Mouse (Mus musculus): ENCODE data around the gene Pycr1. TPM values are rescaled to one million over a fixed set of nuclear protein-coding genes. Genes with fewer than 3 reads are reported as not detected.

Pycr1 gene
- total RNA-seq, 2 experiments from 2014 or later, result 2.9 to 3.7 TPM

DNA sequence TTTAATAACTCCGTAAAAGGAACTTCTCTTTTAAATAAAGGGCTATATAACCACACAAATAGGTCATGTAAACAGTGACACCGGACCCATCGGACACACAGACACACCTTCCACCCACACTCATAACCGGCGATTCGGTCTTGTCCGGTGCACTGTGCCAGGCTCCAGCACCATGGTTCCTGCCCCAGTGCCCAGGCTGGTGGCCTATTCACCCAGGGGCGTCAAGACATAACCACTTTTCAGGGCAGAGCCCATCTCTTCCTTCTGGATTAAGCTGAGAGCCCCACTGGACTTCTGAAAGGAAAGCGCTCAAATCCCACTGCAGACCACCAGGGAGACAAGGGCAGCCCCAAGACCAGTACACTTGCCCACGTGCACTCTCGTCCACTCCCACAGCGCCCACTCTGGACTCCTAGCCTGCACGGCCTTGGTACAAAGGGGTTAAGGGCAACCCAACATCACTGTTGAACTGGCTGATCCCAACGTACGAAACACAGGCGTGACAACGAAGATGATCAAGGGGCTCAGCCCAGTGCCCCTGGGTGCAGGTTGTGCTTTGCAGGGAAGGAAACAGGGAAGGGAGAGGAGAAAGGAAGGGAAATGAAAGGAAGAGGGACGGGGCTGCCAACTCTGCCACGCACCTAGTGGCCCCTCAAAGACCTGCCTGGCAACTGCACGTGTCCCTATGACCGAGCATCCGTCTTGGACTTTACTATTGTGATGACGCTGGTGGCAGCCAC lies 14.8 kb downstream of the Pycr1 start:
- no peak for ATAC-seq (ENCODE audit: poor library complexity, severe bottlenecking)

DNA sequence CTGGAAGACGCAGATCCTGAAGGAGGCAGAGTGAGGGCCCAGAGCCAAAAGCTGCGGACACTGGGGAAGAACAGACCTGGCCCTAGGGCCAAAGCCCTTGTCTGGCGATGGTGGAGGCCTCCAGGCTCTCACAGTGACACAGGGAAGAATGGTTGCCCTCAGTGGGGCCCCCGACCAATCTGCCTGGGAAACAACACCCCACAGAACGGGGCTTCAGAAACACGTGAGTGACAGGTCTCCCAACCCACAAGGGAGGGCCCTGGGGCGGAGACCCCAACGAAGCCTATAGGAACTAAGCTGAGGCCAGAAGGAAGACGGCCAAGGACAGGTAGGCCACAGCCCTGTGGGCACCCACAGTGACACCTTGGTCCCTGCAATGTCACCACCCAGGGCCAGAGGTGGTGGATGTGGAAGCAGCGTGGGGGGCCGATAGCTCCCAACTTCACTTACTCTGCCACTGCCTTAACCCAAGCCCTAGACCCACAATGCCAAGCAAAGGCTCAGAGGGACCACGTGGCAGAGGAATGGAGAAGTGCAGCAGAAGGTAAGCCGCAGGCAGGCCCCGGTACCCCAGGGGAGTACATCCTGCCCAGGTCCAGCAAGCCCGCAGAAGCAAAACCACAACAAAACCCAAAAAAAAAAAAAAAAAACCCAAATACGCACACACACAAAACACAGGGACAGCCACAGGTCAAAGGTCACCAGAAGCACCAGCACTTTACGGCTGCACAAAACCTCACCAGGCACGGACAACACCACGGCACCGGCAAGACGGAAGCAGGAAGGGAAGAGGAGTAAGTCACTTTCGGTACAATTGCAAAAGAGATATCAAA lies 15.9 kb downstream of the Pycr1 start:
- ATAC-seq (ENCODE audit: poor library complexity, severe bottlenecking), result peak; percentile 41

DNA sequence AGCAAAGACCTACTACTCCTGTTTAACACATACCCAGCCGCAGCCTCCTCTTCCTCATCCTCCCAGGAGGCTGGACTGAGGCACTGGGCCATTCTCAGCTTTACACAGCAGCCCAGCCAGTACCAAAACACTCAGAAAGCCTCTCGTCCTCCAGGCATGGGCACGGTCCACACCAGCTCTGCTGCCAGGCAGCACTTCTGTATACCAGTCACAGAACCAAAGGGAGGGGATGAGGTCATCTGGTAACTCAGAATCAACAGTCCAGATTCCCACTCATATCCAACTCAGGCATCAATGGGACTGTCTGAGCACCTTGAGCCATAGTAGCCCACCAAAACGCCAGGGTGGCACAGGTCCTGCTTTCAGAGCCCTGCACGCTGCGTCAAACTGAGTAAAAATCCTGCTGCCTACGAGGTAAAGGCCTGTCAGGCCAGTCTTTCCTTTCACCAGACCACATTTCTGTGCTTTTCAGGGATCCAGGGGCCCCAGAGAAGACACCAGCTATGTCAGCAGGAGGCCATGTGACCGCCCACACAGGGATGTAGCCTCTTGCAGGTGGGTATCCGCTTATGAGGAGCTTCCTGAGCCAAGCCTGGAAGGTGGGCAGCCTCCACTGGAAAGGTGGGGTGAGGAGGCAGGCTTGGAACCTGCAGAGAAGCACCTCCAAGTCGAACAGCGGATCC lies 16.6 kb downstream of the Pycr1 start:
- ATAC-seq (ENCODE audit: poor library complexity, severe bottlenecking), result no peak

DNA sequence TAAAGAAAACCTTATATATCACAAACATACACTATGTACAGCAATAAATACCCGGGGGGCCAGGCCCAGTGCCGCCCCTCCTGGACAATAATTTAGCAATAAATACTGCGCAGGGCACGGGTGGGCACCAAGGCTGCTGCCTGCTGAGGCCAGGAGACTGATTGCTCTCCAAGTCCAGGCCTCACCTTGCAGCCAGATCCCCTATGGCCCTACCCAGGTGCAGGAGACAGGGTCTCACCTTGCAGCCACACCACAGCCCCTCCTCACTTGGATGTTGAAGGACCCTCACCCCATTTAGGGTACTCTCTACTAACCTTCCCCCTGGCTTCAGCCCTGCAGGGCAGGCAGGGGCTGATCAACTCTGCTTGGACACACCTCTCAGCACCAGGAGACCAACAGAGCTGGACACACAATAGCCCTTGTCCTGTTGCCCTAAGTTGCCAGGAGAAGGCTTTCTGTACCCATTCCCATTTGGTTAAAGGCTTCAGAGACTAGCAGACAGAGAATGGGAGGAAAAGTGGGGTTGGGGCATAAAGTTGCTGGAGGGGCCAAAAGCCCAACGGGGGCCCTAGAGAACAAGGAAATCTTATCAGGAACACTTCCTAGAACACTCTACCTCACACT lies 18.3 kb downstream of the Pycr1 start, which contains the start of gene Sirt7:
Sirt7 (minus strand) TSS at position 89 of the 624 bp plus-strand sequence.
- ATAC-seq (ENCODE audit: poor library complexity, severe bottlenecking), result no peak

DNA sequence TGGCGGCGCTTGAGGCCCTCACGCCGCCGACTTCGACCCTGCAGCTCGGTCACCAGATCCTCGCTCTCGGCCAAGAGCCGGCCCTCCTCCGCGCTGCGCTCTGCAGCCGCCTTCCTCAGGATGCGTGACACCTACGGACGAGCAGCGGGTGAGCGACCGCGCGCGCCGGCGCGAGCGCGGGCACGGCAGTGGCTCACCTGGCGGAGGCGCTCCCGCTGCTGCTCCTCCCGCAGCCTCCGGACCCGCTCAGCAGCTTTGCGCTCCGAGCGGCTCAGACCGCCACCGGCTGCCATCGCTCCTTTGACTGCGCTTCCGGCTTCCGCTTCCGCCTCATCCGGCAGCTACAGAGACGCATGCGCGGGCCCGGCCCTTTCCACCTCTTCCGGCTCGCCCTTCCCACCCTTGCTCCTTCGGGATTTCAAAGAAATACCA lies 18.9 kb downstream of the Pycr1 start:
- ATAC-seq (ENCODE audit: poor library complexity, severe bottlenecking), result peak; percentile 43

DNA sequence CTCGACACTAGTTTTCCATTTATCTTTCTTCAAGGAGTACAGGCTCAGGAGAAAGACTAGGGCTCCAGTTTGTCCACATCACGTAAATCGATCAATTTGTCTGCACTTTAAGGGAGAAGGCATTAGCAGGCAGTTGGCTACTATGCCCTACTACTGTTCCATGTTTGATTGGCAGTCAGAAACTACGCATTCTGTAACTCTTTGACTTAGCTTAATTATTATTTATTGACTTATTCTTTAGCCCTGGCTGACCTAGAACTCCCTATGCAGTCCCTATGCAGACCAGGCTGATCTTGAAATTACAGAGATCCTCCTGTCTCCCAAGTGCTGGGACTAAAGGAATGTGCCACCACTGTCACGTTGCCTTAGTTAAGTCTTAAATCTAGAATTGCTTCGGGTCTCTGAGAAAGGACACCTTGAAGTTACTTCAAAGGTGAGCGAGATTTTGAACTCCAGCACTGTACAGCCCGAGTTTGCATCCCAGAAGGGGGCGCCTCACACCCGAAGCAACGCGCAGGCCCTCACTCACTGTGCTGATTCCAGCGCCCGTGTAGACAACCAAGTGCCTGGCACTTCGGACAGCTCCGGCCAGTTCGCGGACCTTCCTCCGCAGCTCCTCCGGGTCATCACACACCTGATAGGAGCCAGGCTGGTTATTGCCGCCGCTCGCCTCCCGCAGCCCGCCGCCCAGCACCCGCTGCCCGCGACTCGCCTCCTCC lies 19.4 kb downstream of the Pycr1 start:
- peak; percentile 39 for ATAC-seq (ENCODE audit: poor library complexity, severe bottlenecking)

DNA sequence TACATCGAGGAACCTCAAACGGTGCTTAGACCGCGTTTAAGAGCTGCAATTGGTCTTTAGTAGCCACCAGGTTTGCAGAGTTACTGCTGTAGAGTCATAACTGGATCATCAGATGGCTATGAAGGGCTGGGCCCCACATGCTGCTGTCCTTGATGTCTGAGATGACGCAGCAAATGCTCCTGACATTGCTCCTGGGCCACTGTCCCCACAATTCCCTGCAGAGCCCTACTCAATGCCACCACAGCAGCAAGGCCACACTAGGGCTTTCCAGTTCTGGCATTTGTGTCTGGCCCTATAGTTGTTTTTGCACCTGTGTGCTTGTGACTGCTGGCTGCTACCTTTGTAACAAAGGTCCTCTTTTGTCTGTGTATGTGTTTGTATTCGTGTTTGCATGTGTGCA lies 20.8 kb downstream of the Pycr1 start:
- no peak for ATAC-seq (ENCODE audit: poor library complexity, severe bottlenecking)

DNA sequence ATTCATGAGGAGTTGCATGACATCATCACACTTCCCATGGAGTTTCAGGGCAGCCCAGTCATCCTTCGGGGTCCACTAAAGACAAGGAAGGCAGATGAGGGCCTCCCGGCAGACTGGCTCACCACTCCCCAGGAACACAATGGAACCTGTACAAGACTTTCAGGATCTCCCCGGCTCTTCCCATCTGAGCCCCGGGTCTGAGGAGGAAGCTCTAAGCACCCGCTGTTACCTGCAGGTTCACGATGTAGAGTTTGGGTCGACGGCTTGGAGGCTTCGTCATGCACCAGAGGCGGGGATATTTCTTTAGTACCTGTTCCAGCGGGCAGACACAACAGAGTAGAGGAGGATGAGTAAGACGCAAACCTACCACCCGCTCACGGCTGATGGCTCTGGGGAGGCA lies 23.4 kb downstream of the Pycr1 start:
- no peak for ATAC-seq (ENCODE audit: poor library complexity, severe bottlenecking)

DNA sequence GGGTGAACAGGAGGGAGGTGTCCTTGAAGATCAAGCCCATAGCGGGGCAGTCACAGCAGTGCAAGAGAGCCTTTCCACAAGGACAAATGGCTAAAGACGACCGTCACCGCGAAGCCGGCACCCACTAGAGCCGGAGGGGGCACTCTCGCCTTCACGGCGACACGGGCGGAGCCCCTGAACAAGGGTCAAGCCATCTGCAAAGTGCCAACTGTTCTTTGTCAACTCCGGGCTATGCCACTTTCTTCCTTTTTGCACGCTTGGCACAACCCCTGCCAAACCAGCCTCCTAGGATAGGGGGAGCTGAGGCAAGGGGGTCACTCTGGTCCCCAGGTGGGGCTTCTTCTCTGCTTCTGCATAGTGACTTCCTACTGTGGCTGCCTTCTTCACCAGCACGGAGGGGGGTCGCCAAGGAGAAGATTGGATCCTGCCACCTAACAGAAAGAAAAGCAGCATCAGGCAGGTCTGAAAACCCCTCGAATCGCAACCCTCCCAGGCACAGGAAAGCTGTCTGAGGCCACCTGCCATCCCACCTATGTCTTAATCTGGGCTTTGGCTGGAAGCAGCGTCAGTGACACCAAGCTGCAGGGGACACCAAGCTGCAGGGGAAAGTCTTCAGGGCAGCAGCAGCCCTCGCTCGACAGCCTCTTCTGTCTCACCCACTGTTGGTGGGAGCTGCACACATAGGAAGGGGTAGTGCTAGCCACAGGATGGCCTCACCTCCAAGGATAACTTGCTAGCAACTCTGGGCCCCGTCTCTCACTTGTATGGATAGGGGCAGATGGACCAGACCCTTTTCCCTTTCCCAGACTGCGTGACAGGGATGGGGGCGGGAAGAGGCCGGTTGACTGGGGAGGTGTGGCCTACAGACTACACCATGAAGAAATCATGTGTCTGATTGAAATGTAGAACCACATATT lies 24.7 kb downstream of the Pycr1 start:
- ATAC-seq (ENCODE audit: poor library complexity, severe bottlenecking), result no peak

DNA sequence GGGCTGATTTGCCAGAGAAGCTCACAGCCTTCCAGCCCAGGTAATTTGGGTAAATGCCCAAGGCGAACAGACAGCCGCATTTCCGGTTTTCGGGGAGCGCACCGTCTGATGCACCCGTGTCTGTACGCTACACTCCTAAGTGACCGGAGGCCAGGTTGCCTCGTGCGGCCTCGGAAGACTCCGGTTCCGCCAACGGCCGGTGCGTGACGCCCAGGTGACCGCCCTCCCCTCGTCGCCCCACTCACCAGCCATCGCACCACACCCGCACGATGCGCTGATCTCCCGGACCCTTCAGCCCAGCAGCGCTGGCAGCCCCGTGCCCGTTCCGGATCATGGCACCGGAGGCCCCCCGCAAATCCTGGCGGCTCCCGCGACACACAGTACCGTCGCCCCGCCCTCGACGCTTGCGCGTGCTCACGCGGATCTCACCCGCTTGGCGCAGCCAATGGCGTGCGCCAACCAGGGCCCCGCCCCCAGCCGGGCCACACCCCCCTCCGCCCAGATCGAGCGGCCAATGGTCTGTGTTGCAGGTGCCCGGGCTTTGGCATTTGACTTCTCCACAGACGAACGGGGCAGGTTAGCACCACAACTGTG lies 26.0 kb downstream of the Pycr1 start, which contains the start of gene Pcyt2:
Pcyt2 (minus strand) TSS at position 418 of the 594 bp plus-strand sequence.
- ATAC-seq (ENCODE audit: poor library complexity, severe bottlenecking), result peak; percentile 98

DNA sequence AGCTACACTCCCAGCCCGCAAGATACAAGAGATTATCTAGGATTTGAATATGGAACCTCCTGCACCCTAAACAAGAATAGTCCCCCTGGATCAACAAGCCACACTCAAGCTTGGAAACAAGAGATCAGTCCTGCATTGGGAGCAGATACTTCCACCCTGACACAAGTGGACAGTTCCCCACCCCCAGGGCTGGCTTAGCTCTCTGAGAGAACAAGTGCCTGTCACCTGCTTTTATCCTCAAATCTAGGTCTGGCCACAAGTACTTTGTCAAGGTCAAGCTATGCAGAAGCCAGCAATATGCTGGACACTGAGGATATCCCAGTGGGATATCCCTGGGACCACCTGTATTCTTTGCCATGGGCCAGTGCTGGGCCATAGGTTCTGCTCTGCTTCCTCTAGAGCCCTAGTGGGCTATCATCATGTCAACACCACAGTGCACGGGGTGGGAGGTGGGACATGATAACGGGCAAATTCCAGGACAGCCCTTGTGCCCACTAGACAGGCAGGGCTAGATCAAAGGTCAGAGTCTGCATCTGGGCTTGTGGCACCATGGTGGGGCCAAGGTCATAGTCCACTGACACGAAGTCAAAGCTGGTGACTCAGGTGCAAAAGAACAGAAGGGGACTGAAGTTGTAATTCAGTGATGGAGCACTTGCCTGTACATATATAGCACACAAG lies 26.8 kb downstream of the Pycr1 start:
- ATAC-seq (ENCODE audit: poor library complexity, severe bottlenecking), result no peak

DNA sequence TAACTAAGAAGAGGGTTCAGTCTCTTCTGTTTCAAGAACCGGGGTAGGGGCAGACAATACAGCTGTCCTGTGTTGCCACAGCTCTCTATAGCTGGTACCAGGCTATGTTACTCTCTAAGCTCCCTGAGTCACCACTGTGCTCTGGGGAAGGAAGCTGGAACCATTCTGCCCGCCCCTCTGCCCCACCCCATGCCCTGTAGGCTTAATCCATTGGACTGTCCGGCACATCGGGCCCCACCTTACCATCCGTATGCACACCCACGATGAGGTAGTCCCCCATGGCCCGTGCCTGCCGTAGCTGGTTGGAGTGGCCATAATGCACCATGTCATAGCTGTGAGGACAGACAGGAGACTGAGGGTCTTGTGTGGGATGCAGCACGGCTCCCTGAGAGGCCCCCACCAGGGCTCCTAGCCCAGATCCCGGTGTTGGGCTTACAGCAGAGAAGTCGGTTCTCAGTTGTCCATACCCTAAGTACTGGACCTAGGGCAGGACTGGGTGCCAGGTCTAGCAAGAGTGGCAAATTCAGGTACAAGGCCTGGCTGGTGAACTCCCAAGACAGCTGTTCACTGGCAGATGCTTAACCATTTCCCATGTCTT lies 27.9 kb downstream of the Pycr1 start:
- no peak for ATAC-seq (ENCODE audit: poor library complexity, severe bottlenecking)

DNA sequence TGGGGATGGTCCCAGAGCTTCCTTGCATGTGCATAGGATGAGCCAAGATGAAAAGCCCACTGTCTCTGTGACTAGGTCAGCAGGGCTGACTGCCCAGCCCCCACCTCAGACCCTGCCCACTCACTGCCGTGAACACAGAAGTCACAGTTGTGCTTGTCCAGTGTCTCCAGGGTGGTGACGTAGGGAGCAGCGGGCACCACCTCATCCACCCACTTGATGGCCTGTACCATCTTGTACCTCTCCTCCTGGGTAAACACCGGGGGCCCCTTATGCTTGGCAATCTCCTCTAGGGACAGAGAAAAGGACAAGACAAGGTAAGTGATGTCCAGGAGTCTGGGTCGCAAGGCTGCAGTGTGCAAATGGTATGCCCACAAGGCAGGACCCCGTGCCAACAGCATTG lies 28.4 kb downstream of the Pycr1 start:
- ATAC-seq (ENCODE audit: poor library complexity, severe bottlenecking), result no peak

DNA sequence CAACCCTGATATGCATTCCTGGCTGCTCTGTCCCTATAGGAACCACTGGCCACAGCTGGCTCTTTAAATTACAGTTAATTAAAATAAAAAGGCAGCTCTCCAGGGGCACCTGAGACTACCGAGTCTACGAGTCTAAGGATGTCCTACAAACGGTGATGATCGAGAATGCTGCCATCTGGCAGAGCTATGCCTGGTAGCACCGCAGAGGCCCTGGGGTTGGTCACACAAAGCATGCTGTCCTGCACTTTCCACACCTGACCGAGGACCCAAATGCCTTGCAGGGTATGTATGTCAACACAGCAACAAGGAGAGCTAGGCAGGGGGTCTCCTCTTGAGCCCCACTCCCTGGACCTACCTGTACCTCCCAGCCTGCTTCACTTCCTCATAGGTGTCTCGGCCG lies 29.6 kb downstream of the Pycr1 start:
- ATAC-seq (ENCODE audit: poor library complexity, severe bottlenecking), result no peak

DNA sequence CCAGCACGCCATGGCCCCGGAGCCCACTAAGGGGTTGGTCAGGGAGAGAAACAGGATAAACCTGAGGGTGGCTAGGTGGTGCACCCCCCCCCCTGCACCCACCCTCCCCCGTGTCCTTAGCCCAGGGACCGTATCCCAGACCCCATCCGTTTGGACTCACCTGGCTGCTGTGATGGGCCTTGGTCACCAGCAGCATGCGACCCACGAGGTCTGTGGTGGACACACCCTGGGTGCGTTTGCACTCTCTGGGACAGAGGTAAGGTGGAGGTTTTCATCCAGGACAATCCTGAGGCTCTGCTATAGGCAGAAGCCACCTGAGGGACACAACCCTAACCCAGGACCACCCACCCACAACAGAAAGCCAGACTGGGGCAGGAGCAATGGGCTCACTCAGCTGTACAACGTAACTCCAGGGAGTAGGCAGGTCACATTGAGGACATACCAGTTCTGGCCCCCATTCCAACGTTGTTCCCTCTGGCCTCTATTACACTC lies 30.0 kb downstream of the Pycr1 start:
- ATAC-seq (ENCODE audit: poor library complexity, severe bottlenecking), result no peak

DNA sequence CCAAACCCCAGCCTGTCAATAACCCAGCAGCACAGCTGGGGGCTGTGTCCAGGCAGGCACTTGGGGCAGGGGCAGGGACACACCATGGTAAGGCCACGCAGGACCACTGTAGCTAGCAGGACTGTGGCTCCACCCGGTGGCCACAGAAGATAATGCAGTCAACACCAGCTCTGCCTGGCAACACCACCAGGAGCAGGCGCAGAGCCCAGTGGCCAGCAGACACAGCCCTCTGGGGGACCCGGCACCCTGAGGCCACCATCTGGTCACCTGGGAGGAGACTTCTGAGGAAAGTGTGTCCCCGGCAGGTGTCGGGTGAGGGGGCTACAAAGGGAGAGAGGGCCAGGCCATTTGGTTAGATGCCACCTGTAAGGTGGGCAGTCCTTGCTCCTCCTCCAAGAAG lies 30.8 kb downstream of the Pycr1 start:
- ATAC-seq (ENCODE audit: poor library complexity, severe bottlenecking), result peak; percentile 89

DNA sequence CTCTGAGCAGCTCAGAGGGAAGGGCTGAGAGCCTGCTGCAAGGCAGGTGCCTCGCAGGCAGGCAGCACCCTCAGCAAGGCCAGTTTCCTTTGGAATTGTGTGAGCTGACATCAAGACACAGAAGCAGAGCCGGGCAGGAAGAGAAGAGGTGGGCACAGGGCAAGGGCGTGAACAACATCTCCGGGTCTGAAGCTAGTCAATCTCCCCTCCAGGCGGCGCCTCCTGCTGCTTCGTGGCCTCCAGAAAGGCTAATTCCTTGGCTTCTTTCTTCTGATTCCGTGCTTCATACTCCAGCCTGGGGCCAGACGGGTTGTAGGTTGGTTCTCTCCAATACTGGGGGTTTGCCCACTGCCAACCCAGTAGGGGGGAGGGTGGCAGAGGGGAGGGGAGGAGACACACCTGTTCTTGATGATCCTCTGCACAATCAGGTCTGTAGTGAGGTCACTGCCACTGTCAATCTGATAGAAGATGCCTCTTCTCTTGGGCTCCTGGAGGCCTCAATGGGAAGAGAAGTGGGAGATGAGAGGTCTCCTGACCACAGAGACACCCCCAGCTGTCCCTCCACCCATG lies 33.0 kb downstream of the Pycr1 start:
- ATAC-seq (ENCODE audit: poor library complexity, severe bottlenecking), result no peak
